Mouse (Mus musculus): ENCODE results near the gene Rangap1.
A peak's percentile ranks its signal among the peaks of the same experiment; 100 is the strongest.
"Not testable (repeated sequence)": the region's sequence is repeated elsewhere in the genome, so short reads cannot be mapped to it uniquely, and the experiment has no call there.

The Rangap1 gene

DNA sequence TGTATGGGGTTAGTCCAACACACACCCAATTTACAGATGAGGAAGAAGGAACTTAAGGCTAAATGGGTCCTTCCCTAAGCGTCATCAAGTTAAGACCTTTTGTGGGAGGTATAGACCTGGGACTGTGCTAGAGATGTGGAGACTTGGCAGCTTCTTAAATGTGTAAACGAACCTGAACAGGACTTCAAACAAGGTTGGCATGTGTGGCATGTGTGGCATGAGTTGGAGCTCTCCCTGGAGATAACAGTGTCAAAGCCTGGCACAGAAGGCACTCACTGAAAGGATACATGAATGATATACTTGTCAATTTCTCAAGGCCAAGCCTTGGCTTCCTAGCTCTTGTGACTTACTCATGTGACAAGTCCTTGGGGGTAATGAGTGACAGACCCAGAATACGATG is 6.0 kb downstream of the Rangap1 start:
- DNase-seq: no peak

DNA sequence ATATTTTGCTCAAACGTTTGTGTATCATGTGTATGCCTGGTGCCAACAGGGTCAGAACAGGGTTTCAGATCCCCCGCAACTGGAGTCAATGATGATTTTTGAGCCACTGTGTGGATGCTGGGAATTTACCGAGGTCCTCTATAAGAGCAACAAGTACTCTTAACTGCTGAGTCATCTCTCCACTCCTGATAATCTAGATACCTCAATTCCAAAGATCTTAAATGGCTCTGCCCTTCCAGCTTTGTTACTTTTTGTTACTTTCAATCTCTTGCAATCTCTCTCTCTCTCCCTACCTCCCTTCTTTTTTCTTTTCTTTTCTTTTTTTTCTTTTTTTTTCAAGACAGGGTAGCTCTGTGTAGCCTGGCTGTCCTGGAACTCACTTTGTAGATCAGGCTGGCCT is 10.3 kb downstream of the Rangap1 start:
- no peak for DNase-seq

DNA sequence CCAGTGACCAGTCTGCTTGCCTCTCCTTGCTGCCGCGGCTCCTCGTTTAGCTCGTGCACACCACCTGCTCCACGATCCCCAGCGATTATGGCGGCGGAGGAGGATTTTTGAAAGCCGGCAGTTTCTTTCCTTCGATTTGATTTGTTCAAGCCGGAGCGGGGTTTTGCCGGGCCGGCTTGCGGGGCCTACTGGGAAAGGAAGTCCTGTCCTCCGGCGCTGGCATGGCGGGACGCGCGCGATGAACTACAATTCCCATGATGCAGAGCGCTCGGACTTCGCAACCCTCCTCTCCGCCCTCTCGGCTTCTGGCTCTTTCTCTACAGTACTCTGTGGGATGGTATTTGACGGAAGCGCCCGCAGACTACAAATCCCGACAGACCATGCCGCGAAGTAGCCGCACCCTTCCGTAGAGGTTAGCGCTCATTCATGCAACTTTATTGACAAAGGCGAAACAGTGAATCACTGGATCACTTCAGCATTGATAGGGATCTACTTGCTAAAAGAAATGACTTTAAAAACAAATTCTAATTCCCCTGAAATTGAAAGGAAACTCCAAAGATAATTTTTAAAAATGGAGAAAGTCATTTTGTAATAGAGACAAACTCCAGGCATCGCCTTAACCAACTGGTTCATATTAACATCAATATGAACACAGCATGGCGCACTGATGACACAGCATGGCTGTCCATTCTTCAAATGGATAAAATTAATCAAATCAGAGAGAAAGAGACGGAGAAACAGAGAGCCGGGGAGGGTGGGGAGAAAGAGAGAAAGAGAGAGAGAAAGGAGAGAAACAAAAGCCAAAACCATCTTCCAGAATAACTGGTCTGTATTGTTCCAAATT is 15.3 kb downstream of the Rangap1 start:
- DNase-seq: peak; percentile 96

DNA sequence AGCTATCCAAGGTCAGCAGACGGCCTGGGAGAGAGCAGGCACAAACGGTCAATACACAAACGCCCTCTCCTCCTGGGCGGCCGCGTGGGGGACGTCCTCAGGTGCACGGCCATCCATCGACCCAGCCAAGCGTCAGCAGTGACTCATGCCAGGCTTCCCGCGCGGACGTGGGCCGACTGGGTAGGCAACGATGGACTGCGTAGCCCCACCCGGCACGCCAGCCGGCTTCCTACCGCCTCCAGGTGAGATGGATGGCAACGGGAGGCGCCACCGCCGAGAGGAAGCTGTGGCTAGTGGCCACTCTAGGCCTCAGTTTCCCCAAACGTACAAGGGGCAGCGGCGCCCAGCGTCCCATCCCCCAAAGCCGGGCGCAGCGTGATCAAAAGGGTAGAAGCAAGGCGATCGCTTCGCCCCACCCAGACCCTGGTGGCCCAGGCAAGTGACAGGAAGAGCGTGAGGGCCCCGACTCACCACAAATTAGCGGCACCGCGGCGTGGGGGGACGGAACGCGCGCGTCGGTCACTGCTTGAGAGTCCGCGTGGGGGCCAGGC is 16.0 kb downstream of the Rangap1 start:
- DNase-seq: no peak

DNA sequence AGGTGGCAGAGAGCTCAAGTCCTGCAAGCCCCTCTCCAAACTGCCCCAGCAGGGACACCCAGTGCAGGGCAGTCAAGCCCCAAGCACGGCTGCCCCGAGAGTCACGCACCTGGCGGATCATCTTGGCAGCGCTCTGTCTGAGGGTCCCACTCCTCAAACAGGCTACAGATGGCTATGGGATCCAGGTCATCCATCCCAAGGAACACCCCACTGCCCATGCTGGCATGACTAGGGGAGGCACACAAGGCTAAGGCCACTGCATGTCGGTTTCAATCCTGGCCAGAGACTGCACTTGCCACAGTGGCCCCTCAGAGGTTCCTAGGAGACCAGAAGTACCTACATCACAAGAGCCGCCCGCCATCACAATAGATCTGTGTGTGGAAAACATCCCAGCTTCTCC is 19.4 kb downstream of the Rangap1 start:
- no peak for DNase-seq

DNA sequence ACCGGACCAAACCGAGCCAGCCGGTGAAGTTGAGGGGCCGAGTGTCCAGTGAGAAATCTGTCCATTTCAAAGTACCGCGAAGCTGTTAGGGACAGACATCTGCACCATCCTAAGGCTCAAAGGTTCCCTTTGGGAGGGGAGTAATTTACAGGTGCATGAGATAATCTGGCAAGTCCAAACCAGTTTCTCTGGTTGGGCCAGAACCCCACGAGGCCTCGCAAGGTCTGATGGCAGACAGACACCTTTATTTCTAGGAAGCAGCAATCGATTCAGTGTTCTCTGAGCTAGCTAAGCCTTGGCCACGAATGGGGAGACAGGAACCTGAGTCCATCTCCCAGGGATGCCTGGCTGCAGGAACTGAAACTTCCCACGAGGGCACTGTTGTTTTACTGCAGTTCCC is 21.7 kb downstream of the Rangap1 start:
- no peak for DNase-seq

DNA sequence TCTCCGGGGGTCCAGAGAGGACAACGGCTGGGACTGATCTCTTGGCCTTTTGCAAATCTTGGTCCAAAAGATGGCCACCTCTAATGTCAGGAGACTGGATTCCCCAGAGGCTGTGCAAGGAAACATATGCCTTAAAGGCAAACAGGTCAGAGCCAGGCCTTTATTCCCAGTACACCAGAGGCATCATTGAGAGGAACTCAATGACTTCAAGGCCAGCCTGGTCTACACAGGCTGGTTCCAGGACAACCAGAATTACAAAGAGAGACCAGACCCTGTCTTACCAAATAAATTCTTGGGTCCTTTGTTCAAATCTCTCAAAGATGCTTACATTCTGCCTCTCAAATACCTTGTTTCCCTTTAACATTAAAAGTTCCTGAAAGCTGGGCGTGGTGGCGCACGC is 23.0 kb downstream of the Rangap1 start:
- DNase-seq: no peak

DNA sequence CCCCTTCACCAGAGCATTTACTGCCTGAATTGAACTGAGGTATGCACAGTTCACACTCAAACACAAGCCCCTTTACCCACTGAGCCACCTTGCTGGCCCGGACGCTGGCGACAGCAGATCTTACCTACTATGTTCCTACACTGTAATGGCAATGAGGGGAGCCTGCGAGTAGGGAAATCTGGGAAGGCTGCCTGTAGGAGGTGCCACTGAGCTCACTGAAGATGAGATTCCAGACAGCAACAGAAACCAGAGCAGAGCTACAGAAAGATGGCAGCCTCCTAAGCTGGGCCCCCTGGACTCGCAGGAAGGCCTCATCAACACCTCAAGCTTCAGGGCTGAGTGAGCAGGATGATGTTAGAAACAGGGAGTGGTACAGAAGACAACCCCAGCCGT is 26.2 kb downstream of the Rangap1 start:
- no peak for DNase-seq

DNA sequence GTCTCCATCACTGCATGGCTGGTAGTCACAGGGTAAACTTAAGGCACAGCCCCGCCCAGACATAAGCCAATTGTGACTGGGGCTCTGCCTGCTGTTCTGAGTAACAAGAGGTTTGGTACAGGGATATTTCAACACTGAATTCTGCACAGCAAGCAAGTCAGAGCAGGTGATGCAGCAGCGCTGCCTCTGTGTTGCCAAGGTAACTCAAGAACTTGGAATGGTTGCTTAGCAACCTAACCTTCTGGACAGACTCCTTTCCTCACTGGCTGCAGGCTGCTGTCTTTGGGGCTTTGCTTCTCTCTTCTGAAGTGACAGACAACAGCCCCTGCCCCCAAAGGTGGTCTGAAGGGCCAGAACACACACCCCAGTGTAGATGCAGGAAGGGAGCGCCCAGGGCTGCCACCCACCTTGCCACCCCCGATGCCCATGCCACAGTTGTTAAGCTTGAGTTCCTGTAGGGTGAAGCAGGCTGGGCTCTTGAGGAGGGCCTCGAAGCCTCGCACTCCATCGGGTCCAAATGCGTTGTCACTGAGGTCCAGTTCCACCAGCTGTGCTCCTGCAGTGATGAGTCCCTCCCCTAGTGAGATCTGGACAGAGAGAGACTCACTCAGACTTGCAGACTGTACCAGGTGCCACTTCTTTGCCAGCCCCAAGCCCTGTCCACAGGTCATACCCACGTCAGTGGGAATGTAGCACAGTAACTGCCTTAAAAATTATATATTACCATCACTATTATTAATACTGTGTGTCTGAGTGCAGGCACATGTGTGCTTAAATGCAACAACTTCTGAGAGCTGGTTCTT is 26.8 kb downstream of the Rangap1 start:
- no peak for DNase-seq

DNA sequence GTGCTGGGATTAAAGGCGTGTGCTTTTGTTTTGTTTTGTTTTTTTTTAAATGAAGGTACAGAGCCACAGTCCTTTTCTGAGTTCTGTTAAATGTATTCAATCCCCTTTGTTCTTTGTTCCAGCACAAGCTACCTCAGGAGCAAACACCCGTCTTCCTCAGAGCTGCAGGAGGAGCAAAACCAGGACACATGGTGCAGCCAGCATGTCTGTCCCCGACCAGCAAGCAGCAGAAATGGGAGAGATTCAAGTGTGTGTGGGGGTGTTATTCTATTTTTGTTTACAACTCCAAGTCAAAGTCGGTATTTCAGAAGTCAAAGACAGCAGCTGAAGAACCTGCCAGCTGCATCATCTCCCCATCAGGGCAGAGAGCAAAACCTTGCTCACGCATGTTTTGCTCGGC is 31.6 kb downstream of the Rangap1 start:
- DNase-seq: no peak

DNA sequence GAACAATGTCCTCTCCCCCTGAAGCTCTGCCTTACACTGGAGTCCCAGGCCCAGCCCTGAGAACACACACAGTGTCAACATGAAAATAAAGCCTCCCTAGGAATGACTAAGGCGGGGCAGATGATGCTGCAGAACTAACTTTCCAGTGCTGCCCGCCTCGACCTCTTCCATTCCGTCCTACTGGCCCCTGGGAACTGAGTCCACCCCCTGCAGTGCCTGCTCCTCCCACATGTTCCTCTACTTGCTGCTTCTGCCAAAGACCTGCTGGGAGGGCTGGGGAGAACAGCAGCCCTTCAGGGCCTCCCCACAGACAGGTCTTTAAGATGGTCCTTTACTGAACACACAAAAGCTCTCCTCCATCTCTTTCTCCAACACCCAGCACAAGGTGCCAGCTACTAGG is 34.5 kb downstream of the Rangap1 start:
- DNase-seq: no peak

DNA sequence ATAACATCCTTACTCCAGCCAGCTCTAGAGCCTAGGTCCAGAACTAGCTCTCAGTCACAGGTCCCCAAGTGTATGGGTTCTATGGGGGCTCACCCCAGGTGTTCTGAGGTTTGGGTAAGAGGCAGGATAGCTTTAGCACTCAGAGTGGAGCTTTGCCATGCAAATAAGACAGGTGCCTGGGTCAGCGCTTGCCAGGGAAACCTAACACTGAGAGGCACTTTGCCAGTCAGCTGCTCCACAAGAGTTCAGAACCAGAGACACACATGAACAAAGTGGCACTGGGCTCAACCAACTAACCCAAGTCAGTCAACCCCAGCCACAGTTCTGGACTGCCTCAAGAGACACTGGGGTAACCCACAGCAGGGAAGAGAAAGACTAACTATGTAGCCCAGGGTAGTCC is 35.6 kb downstream of the Rangap1 start:
- no peak for DNase-seq

DNA sequence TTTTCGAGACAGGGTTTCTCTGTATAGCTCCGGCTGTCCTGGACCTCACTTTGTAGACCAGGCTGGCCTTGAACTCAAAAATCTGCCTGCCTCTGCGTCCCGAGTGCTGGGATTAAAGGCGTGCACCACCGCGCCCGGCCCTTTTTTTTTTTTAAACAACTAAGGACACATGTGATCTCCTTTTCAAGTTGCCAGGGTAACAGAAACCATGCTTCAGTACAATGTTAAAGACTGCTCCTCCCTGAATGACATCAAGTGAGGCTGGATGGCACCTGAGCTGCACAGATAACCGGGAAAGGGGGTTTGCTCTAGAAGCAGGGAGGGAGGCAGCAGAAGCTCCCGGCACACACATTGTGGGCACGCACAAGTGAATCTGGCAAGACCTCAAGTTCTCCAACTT is 36.3 kb downstream of the Rangap1 start:
- no peak for DNase-seq

DNA sequence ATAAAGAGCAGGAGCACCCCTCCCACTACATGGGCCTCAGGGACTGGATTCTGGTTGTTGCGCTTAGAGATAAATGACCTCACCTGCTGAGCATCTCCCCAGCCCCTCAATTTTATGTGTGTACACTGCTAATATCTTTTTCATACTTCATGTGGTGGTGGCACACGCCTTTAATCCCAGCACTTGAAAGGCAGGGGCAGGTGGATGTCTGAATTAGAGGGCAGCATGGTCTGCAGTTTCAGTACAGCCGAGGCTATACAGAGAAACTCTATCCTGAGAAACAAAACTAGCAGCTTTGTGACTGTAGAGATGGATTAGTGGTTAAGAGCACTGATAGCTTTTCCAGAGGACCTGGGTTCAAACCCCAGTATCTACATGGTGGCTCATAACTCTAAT is 42.2 kb downstream of the Rangap1 start:
- DNase-seq: no peak

DNA sequence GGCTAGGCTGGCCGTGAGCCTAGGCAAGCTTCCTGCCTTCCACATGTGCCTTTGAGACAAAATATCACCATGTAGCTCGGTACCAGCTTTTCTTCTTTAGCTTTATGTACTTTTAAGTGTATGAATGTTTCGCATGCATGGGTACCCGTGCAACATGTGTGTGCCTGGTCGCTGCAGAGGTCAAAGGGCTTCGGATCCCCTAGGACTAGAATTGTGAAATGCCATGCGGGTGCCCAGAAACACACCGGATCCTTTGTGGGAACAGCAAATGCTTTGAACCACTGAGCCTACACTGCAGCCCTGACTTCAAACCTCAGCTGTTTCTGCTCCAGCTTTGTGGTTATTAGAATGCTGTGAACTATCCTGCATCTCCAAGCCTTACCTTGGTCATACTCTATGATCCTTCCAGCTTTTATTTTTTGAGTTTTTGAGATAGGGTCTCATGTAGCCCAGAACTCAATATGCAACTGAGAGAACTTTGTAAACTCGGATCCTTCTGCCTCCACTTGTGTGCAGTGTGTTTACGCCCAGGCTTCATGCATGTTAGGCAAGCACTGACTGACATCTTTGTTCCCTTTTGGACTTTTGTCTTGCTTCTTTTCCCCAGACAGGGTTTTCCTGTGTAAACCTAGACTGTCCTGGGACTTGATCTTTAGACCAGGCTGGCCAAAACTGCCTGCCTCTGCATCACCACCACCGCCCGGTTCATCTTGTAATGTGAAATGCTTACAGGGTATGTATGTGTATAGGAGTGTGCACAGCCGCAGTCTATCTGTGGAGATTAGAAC is 42.8 kb downstream of the Rangap1 start:
- no peak for DNase-seq

DNA sequence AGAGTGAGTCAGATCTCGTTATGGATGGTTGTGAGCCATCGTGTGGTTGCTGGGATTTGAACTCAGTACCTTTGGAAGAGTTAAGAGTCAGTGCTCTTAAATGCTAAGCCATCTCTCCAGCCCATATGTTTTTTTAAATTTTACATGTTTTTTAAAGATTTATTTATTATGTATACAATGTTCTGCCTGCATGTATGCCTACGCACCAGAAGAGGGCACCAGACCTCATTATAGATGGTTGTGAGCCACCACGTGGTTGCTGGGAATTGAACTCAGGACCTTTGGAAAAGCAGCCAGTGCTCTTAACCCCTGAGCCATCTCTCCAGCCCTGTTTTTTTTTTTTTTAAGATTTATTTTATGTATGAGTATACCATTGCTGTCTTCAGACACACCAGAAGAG is 44.0 kb downstream of the Rangap1 start:
- not testable (repeated sequence) for DNase-seq

DNA sequence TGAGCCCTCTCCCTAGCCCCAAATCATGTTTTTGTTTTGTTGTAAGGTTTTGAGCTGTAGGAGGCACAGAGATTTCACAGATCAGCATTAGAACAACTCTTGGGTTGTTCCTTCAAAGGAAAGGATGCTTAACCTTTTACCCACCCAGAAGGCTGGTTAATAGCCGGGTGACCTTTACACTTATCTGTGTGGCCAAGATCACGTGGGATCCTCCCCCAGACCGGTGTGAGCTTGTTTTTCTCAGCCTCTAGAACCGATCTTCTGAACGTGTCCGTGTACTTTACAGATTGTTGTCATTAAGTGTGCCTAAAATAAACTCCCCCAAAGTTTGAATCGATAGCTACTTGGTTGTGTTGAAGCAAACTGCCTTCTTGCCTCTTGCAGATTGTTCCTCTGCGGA is 44.7 kb downstream of the Rangap1 start:
- DNase-seq: no peak

DNA sequence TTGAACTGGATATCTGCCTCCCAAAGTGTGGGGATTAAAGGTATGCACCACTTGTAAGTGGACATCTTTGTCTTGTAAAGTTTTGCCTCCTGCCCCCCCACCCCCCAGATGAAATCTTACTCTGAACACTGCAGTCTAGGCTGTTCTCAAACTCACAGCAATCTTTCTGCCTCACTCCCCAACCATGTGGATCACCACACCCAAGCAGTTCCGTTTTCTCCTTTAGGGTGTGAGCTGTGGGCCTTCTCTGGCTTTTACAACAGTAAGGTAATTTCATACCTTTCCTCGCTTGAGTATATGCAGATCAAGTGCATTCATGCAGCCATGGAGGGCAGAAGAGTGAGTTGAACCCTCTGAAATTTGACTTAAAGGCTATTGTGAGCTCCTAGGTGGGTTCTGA is 45.2 kb downstream of the Rangap1 start:
- no peak for DNase-seq

DNA sequence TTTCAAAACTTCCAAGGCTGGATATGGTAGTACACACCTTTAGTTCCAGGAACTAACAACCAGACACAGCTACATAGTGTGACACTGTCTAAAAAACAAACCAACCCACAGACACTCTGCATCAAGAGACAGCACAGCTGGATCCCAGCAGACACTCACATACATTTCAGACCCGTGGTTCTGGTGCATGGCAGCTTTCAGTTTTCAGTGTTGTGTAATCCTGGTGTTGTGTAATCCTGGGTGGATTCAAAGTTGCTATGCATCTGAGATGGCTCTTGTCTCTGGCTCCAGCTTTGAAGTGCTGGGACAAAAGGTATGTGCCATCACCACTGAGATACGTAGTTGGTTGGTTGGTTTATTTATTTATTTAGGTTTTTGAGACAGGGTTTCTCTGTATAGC is 46.8 kb downstream of the Rangap1 start:
- DNase-seq: no peak

DNA sequence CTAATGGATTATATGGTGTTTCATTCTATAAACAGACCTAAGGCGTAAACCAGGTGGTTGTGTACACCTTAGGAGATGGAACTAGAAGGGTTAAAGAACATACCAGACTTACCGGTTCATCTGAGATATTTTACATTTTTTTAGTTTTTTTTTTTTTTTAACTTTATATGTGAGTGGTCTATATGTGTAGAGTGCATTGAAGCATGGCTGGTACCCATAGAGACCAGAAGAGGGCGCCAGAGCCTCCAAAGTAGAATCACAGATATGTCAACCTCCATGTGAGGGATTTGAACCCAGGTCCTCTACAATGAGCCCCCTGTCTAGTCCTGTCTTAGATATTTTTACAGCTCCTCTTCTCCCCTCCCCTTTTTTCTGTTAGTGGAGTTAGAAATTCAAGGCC is 47.5 kb downstream of the Rangap1 start:
- DNase-seq: peak; percentile 34

DNA sequence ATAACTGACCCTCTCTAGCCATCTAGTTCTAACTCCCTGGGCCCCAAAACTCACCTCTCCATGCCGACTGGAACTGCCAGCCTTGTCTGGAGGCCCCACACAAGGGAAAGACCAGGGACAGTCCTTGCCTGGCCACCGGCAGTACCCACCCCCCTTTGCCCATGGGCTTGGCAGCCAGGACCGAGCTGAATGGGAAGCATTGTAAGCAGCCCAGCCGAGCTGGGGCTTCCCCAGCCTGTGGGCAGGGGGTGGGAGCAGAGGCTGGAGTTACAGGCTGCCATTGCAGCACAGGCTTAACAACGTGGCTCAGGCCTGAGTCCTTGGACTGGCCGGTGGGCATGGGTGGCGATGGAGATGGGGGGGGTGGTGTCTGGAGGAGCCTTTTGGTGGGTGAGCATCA is 48.2 kb downstream of the Rangap1 start, which contains the start of gene Chadl:
Gene Chadl, minus strand, starts transcription at position 113 of the 400 bp plus-strand sequence.
- DNase-seq: no peak

DNA sequence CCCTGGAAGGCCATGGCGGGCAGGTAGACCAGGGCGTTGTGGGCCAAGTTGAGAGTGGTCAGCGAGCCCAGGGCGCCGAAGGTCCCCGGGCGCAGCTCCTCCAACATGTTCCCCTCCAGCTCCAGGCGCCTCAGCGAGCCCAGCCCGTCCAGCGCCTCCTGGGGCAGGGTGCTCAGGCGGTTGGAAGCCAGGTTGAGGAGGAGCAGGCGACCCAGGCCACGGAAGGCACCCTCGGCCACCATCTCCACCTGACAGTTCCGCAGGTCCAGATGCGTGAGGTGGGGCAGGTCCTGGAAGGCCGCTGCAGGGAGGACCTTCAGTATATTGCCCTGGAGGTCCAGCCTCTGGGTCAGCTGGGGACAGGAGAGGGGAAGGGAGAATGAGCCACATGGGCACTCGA is 50.4 kb downstream of the Rangap1 start:
- DNase-seq: no peak

All from thymus, postnatal 25 days (tissue).